Mouse (Mus musculus): ENCODE measurements at regions not wholly inside any gene's neighbourhood (a gene's known extent, or its start where the extent isn't known, plus 50 kb on each side); places are given as distances from the start of the nearest gene placed in this dataset.

- Histone ChIP-seq H3K27me3 (ENCODE audit: poor library complexity, severe bottlenecking) (no peaks in the 10 kb centered on the region), H3K27ac (no peak overlapping the region), H3K9me3 (no peaks in the 10 kb centered on the region), H3K4me1 (peaks cover 7% of the 10 kb centered on the region; the same call in 1 of the 2 replicates), H3K4me3 (no peak overlapping the region), H3K36me3 (replicated peaks) (no peaks in the 10 kb centered on the region)
- no peak for DNase-seq (ENCODE audit: extremely low spot score, low spot score)
Measured at GRCm38 (mm10) chr10:84144344-84144687, 296.1 kb downstream of the Nuak1 start.

GRCm38 (mm10) chr10:84147305-84147984, 293.0 kb downstream of the Nuak1 start:
- Histone ChIP-seq H3K4me3 (no peak overlapping the region), H3K4me1 (peaks cover 7% of the 10 kb centered on the region; the same call in 1 of the 2 replicates), H3K27me3 (ENCODE audit: poor library complexity, severe bottlenecking) (no peaks in the 10 kb centered on the region), H3K36me3 (replicated peaks) (no peaks in the 10 kb centered on the region), H3K27ac (no peak overlapping the region), H3K9me3 (no peaks in the 10 kb centered on the region)
- no peak for DNase-seq (ENCODE audit: extremely low spot score, low spot score)
- 85% methylated on average over 2 of the region's 2 CpGs for WGBS

GRCm38 (mm10) chr10:84163752-84164151, 276.6 kb downstream of the Nuak1 start:
- no peaks in the 10 kb centered on the region for H3K9me3 ChIP-seq
- peaks cover 13% of the 10 kb centered on the region for H3K4me1 ChIP-seq
- no peaks in the 10 kb centered on the region for H3K36me3 ChIP-seq (replicated peaks)
- 88% methylated on average over 4 of the region's 4 CpGs for WGBS
- H3K27me3 ChIP-seq (ENCODE audit: poor library complexity, severe bottlenecking), result no peaks in the 10 kb centered on the region
- H3K4me3 ChIP-seq, result no peak overlapping the region
- no peak for DNase-seq (ENCODE audit: extremely low spot score, low spot score)
- no peak overlapping the region for H3K27ac ChIP-seq

GRCm38 (mm10) chr10:84165832-84166567, 274.4 kb downstream of the Nuak1 start:
- no peak overlapping the region for H3K27ac ChIP-seq
- no peaks in the 10 kb centered on the region for H3K9me3 ChIP-seq
- no peaks in the 10 kb centered on the region for H3K27me3 ChIP-seq (ENCODE audit: poor library complexity, severe bottlenecking)
- no peak overlapping the region for H3K4me3 ChIP-seq
- DNase-seq (ENCODE audit: extremely low spot score, low spot score), result no peak
- WGBS, result 92% methylated on average over 10 of the region's 10 CpGs
- H3K4me1 ChIP-seq, result peaks cover 13% of the 10 kb centered on the region
- no peaks in the 10 kb centered on the region for H3K36me3 ChIP-seq (replicated peaks)

GRCm38 (mm10) chr10:84166568-84166905, 273.9 kb downstream of the Nuak1 start:
- Histone ChIP-seq H3K36me3 (replicated peaks) (no peaks in the 10 kb centered on the region), H3K27ac (no peak overlapping the region), H3K9me3 (no peaks in the 10 kb centered on the region), H3K27me3 (ENCODE audit: poor library complexity, severe bottlenecking) (no peaks in the 10 kb centered on the region), H3K4me1 (peaks cover 13% of the 10 kb centered on the region), H3K4me3 (no peak overlapping the region)
- WGBS, result 69% methylated on average over 3 of the region's 3 CpGs
- DNase-seq (ENCODE audit: extremely low spot score, low spot score), result no peak

GRCm38 (mm10) chr10:84172828-84173321, 267.5 kb downstream of the Nuak1 start:
- H3K4me3 ChIP-seq, result no peak overlapping the region
- no peak overlapping the region for H3K27ac ChIP-seq
- no peaks in the 10 kb centered on the region for H3K36me3 ChIP-seq (replicated peaks)
- no peaks in the 10 kb centered on the region for H3K9me3 ChIP-seq
- no peaks in the 10 kb centered on the region for H3K27me3 ChIP-seq (ENCODE audit: poor library complexity, severe bottlenecking)
- peaks cover 18% of the 10 kb centered on the region for H3K4me1 ChIP-seq
- peak; percentile 22 for DNase-seq (ENCODE audit: extremely low spot score, low spot score)
- WGBS, result 60% methylated on average over 4 of the region's 4 CpGs

- 86% methylated on average over 2 of the region's 2 CpGs for WGBS
Measured at GRCm38 (mm10) chr10:84183239-84183638, 257.2 kb downstream of the Nuak1 start.

GRCm38 (mm10) chr10:84186466-84186865, 253.9 kb downstream of the Nuak1 start:
- no peak overlapping the region for H3K27ac ChIP-seq
- DNase-seq (ENCODE audit: extremely low spot score, low spot score), result no peak
- no peak overlapping the region for H3K4me3 ChIP-seq
- H3K9me3 ChIP-seq, result no peaks in the 10 kb centered on the region
- H3K27me3 ChIP-seq (ENCODE audit: poor library complexity, severe bottlenecking), result no peaks in the 10 kb centered on the region
- 64% methylated on average over 2 of the region's 2 CpGs for WGBS
- H3K4me1 ChIP-seq, result 0 out of 2 replicates have a peak, but pooled peaks cover 3% of the 10 kb centered on the region
- H3K36me3 ChIP-seq (replicated peaks), result no peaks in the 10 kb centered on the region

More at GRCm38 (mm10) chr10:84183239-84183638, 257.2 kb downstream of the Nuak1 start:
- Histone ChIP-seq H3K36me3 (replicated peaks) (no peaks in the 10 kb centered on the region), H3K9me3 (no peaks in the 10 kb centered on the region), H3K27ac (no peak overlapping the region), H3K27me3 (ENCODE audit: poor library complexity, severe bottlenecking) (no peaks in the 10 kb centered on the region), H3K4me1 (0 out of 2 replicates have a peak, but pooled peaks cover 3% of the 10 kb centered on the region), H3K4me3 (no peak overlapping the region)
- no peak for DNase-seq (ENCODE audit: extremely low spot score, low spot score)

- Histone ChIP-seq H3K4me1 (no peaks in the 10 kb centered on the region), H3K4me3 (no peak overlapping the region), H3K36me3 (replicated peaks) (no peaks in the 10 kb centered on the region), H3K27me3 (ENCODE audit: poor library complexity, severe bottlenecking) (no peaks in the 10 kb centered on the region), H3K27ac (no peak overlapping the region), H3K9me3 (no peaks in the 10 kb centered on the region)
- DNase-seq (ENCODE audit: extremely low spot score, low spot score), result no peak
- 83% methylated on average over 2 of the region's 2 CpGs for WGBS
Measured at GRCm38 (mm10) chr10:84199035-84199434, 241.4 kb downstream of the Nuak1 start.

GRCm38 (mm10) chr10:84201785-84202184, 238.6 kb downstream of the Nuak1 start:
- DNase-seq (ENCODE audit: extremely low spot score, low spot score), result no peak
- Histone ChIP-seq H3K27me3 (ENCODE audit: poor library complexity, severe bottlenecking) (no peaks in the 10 kb centered on the region), H3K36me3 (replicated peaks) (no peaks in the 10 kb centered on the region), H3K4me3 (no peak overlapping the region), H3K4me1 (no peaks in the 10 kb centered on the region), H3K9me3 (0 out of 2 replicates have a peak, but pooled peaks cover under 1% of the 10 kb centered on the region), H3K27ac (no peak overlapping the region)
- 73% methylated on average over 3 of the region's 3 CpGs for WGBS

- Histone ChIP-seq H3K36me3 (replicated peaks) (no peaks in the 10 kb centered on the region), H3K9me3 (peaks cover 8% of the 10 kb centered on the region; the same call in 1 of the 2 replicates), H3K27me3 (ENCODE audit: poor library complexity, severe bottlenecking) (no peaks in the 10 kb centered on the region), H3K4me3 (no peak overlapping the region), H3K4me1 (no peaks in the 10 kb centered on the region), H3K27ac (no peak overlapping the region)
- no peak for DNase-seq (ENCODE audit: extremely low spot score, low spot score)
- WGBS, result 80% methylated on average over 5 of the region's 5 CpGs
Measured at GRCm38 (mm10) chr10:84212096-84212785, 228.2 kb downstream of the Nuak1 start.

GRCm38 (mm10) chr10:84214812-84215211, 225.6 kb downstream of the Nuak1 start:
- DNase-seq (ENCODE audit: extremely low spot score, low spot score), result no peak
- no peaks in the 10 kb centered on the region for H3K4me1 ChIP-seq
- no peak overlapping the region for H3K27ac ChIP-seq
- H3K36me3 ChIP-seq (replicated peaks), result no peaks in the 10 kb centered on the region
- no peak overlapping the region for H3K4me3 ChIP-seq
- H3K27me3 ChIP-seq (ENCODE audit: poor library complexity, severe bottlenecking), result no peaks in the 10 kb centered on the region
- H3K9me3 ChIP-seq, result no peaks in the 10 kb centered on the region
